Mouse (Mus musculus) testis, adult 2 months (tissue): ENCODE results near the gene Egr4. TPM values are rescaled to one million over a fixed set of nuclear protein-coding genes. Genes with fewer than 3 reads are reported as not detected.
A peak's percentile ranks its signal among the peaks of the same experiment; 100 is the strongest.

Experiments used
- H3K27ac ChIP-seq: fragments of 200-500 bp; 2 replicates; pipeline ENCODE4 v1.5.1; 2012; ENCODE audit warnings: low read depth, low read length; ENCODE audit not compliant: control insufficient read depth, insufficient read depth
- H3K27me3 ChIP-seq: fragments of 200-500 bp; 2 replicates; pipeline ENCODE4 v1.6.1; 2012; ENCODE audit warnings: mild to moderate bottlenecking, low read length, moderate library complexity; ENCODE audit not compliant: control insufficient read depth, insufficient read depth
- H3K36me3 ChIP-seq: fragments of 200-500 bp; 2 replicates; pipeline ENCODE4 v1.6.1; 2012; ENCODE audit warnings: mild to moderate bottlenecking, low read length; ENCODE audit not compliant: control insufficient read depth, insufficient read depth
- H3K4me1 ChIP-seq: fragments of 200-500 bp; 2 replicates; pipeline ENCODE4 v1.6.1; 2012; ENCODE audit warnings: low read length; ENCODE audit not compliant: control insufficient read depth, insufficient read depth
- H3K4me3 ChIP-seq: fragments of 200-500 bp; 2 replicates; pipeline ENCODE4 v1.5.1; 2012; ENCODE audit warnings: low read depth, mild to moderate bottlenecking, low read length, moderate library complexity, mixed read lengths; ENCODE audit not compliant: control insufficient read depth
- CTCF ChIP-seq: fragments of 200-500 bp; IDR thresholded peaks from 2 replicates; pipeline ENCODE4 v1.5.1; 2012; ENCODE audit warnings: low read depth, mild to moderate bottlenecking, inconsistent platforms, low read length, moderate library complexity; ENCODE audit not compliant: control insufficient read depth, insufficient read depth, insufficient replicate concordance
- POLR2A ChIP-seq: fragments of 200-500 bp; IDR thresholded peaks from 2 replicates; pipeline ENCODE4 v1.6.1; 2012; ENCODE audit warnings: low read depth, mild to moderate bottlenecking, inconsistent platforms, low read length, moderate library complexity; ENCODE audit not compliant: control insufficient read depth
- polyA plus RNA-seq: library from polyadenylated mRNA; depleted of rRNA; stranded (reverse); fragments of >200 nt; gene quantifications from 2 replicates; pipeline ENCODE4 v1.2.3, GENCODE M21; 2012

Gene Egr4
- polyA plus RNA-seq, 1 experiment, result 2.0 TPM

GRCm38 (mm10) chr6:85518091-85518693 is 4.8 kb upstream of the Egr4 start:
- Histone ChIP-seq H3K27ac (no peak overlapping the region), H3K27me3 (no peaks in the 10 kb centered on the region), H3K4me3 (no peak overlapping the region)

DNA sequence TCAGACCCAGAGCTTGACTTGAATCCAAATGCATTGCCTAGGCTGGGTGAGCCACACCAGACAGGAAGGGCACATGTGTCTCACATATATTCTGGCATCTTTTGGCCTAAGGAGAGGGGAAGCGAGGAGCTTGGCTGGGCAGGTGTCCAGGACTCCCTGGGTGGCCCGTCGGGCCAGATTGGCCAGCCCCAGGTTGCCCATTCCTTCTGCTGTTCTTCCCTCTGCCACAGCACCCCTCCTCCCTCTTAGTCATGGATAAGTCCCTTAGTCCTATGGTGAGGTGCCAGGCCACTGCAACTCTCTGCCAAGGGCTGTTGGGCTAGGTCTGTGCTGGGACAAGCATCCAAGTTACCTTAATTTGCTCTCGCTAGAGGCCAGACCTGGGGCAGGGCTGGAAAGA is 2.6 kb upstream of the Egr4 start:
- TF ChIP-seq CTCF (no peak), POLR2A (no peak)
- no peak overlapping the region for H3K27ac ChIP-seq
- peaks cover 23% of the 10 kb centered on the region for H3K4me1 ChIP-seq
- H3K4me3 ChIP-seq, result no peak overlapping the region
- no peaks in the 10 kb centered on the region for H3K27me3 ChIP-seq
- no peaks in the 10 kb centered on the region for H3K36me3 ChIP-seq

More at GRCm38 (mm10) chr6:85518091-85518693, 4.8 kb upstream of the Egr4 start:
- no peaks in the 10 kb centered on the region for H3K36me3 ChIP-seq
- H3K4me1 ChIP-seq, result peaks cover 6% of the 10 kb centered on the region
- TF ChIP-seq POLR2A (no peak), CTCF (no peak)

- Histone ChIP-seq H3K27ac (peak overlapping the region; percentile 66), H3K27me3 (no peaks in the 10 kb centered on the region), H3K4me3 (peak overlapping the region; percentile 78), H3K36me3 (no peaks in the 10 kb centered on the region), H3K4me1 (peaks cover 21% of the 10 kb centered on the region)
- TF ChIP-seq POLR2A, result peak; percentile 63; the same call in 1 of the 2 replicates
- TF ChIP-seq CTCF, result no peak
These were observed 535 bp downstream of the Egr4 start for GRCm38 (mm10) chr6:85512577-85513530.

- Histone ChIP-seq H3K36me3 (no peaks in the 10 kb centered on the region), H3K4me1 (peaks cover 21% of the 10 kb centered on the region), H3K27ac (peak overlapping the region; percentile 42), H3K27me3 (no peaks in the 10 kb centered on the region), H3K4me3 (peak overlapping the region; percentile 78)
- TF ChIP-seq CTCF (no peak), POLR2A (no peak)
These were observed 1.3 kb downstream of the Egr4 start for GRCm38 (mm10) chr6:85512056-85512440.

GRCm38 (mm10) chr6:85511286-85512055 is 1.9 kb downstream of the Egr4 start:
- no peak for TF ChIP-seq POLR2A
- no peak for TF ChIP-seq CTCF
- Histone ChIP-seq H3K4me3 (peak overlapping the region; percentile 78), H3K36me3 (no peaks in the 10 kb centered on the region), H3K27me3 (no peaks in the 10 kb centered on the region), H3K4me1 (peaks cover 21% of the 10 kb centered on the region), H3K27ac (no peak overlapping the region)

DNA sequence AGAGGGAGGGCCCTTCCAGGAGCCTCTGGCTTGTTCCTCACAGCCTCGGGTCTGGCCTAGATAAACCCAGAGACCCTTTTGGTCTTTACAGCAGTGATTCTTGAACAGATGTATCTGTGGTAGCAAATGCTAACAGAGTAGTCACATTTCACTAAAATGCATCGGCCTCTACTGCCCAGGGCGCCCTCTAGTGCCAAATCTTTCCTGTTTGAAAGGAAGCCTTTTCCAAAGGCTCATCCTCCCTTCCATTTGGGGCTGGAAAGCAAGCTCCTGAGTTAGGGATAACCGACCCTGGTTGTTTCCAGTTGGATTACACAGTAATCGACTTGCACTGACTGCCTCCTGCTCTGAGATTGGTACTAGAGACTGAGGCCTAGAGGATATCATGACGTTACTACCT is 2.9 kb downstream of the Egr4 start:
- no peak overlapping the region for H3K4me3 ChIP-seq
- TF ChIP-seq POLR2A (no peak), CTCF (no peak)
- H3K36me3 ChIP-seq, result no peaks in the 10 kb centered on the region
- H3K4me1 ChIP-seq, result peaks cover 21% of the 10 kb centered on the region
- H3K27ac ChIP-seq, result no peak overlapping the region
- H3K27me3 ChIP-seq, result no peaks in the 10 kb centered on the region

GRCm38 (mm10) chr6:85508602-85509001 is 4.8 kb downstream of the Egr4 start:
- TF ChIP-seq CTCF, result no peak
- TF ChIP-seq POLR2A, result no peak
- Histone ChIP-seq H3K36me3 (no peaks in the 10 kb centered on the region), H3K4me1 (peaks cover 19% of the 10 kb centered on the region), H3K27ac (no peak overlapping the region), H3K27me3 (no peaks in the 10 kb centered on the region), H3K4me3 (no peak overlapping the region)
